Mouse (Mus musculus) heart, embryonic 16.5 days (tissue): ENCODE results near the gene Fdxr. TPM values are rescaled to one million over a fixed set of nuclear protein-coding genes. Genes with fewer than 3 reads are reported as not detected.
A peak's percentile ranks its signal among the peaks of the same experiment; 100 is the strongest.

Experiments
- ATAC-seq: fragments of 200-750 bp; cut with Nextera tagmentation; replicated peaks from 2 replicates; pipeline ENCODE4 v1.8.0; 2017; ENCODE audit warnings: moderate number of reproducible peaks; ENCODE audit not compliant: insufficient read depth, low FRiP score; ENCODE audit errors: extremely low read depth
- H3K27ac ChIP-seq: fragments of 300-500 bp; sonication (generic); 2 replicates; pipeline ENCODE4 v1.5.1; 2014; ENCODE audit warnings: mild to moderate bottlenecking, low read length, control low read depth, moderate library complexity
- H3K27me3 ChIP-seq: fragments of 300-500 bp; sonication (generic); 2 replicates; pipeline ENCODE4 v1.6.1; 2014; ENCODE audit warnings: low read length, mixed read lengths; ENCODE audit not compliant: control insufficient read depth, insufficient read depth
- H3K36me3 ChIP-seq: fragments of 300-500 bp; sonication (generic); 2 replicates; pipeline ENCODE4 v1.6.1; 2014; ENCODE audit not compliant: control insufficient read depth, insufficient read depth
- H3K4me1 ChIP-seq: fragments of 300-500 bp; sonication (generic); 2 replicates; pipeline ENCODE4 v1.6.1; 2014; ENCODE audit warnings: low read length, mixed read lengths; ENCODE audit not compliant: control insufficient read depth, insufficient read depth
- H3K4me2 ChIP-seq: fragments of 300-500 bp; sonication (generic); 2 replicates; pipeline ENCODE4 v1.6.1; 2014; ENCODE audit warnings: low read depth, mild to moderate bottlenecking, control low read depth, low read length
- H3K4me3 ChIP-seq: fragments of 300-500 bp; sonication (generic); 2 replicates; pipeline ENCODE4 v1.5.1; 2014; ENCODE audit warnings: mild to moderate bottlenecking, control low read depth, low read length
- H3K9ac ChIP-seq: fragments of 300-500 bp; sonication (generic); 2 replicates; pipeline ENCODE4 v1.6.1; 2014; ENCODE audit warnings: low read length, control low read depth
- H3K9me3 ChIP-seq: fragments of 300-500 bp; sonication (generic); replicated peaks from 2 replicates; pipeline ENCODE4 v1.6.1; 2016; ENCODE audit warnings: low read length; ENCODE audit not compliant: control insufficient read depth
- WGBS: fragments of 180-500 bp; shearing (Covaris S2); extraction: QIAGEN DNeasy Blood & Tissue Kit; methylation state at CpG from one replicate; pipeline ENCODE4 v1.1.7; 2014; 5-methylcytosine and 5-hydroxymethylcytosine counted together
- polyA plus RNA-seq: library from polyadenylated mRNA; unstranded; fragments of >200 nt; fragmentation: Nextera tagmentation; extraction: Ambion mirVana; gene quantifications from 2 replicates; pipeline ENCODE4 v1.2.1, GENCODE M21; 2015

Gene Fdxr
- polyA plus RNA-seq, 1 experiment from 2014 or later, result 14.7 TPM

- Histone ChIP-seq H3K4me2 (no peak within 1 kb of the TSS), H3K9me3 (no peaks in the 10 kb centered on the region), H3K27ac (no peak within 1 kb of the TSS), H3K4me3 (no peak within 1 kb of the TSS), H3K4me1 (peaks cover 7% of the 10 kb centered on the region), H3K27me3 (no peaks in the 10 kb centered on the region), H3K9ac (no peak within 1 kb of the TSS), H3K36me3 (no peaks in the 10 kb centered on the region)
- ATAC-seq, result no peak
- WGBS, result 48% methylated on average over 8 of the region's 8 CpGs
Measured at GRCm38 (mm10) chr11:115306863-115307262, 30.0 kb upstream of the Fdxr start, which contains the start of gene Otop2. Otop2 (plus strand) TSS chr11:115307163.

GRCm38 (mm10) chr11:115303167-115303566 is 26.3 kb upstream of the Fdxr start:
- no peak overlapping the region for H3K4me2 ChIP-seq

GRCm38 (mm10) chr11:115301351-115301750 is 24.5 kb upstream of the Fdxr start:
- Histone ChIP-seq H3K36me3 (no peaks in the 10 kb centered on the region), H3K27ac (no peak overlapping the region), H3K4me2 (no peak overlapping the region), H3K4me3 (no peak overlapping the region), H3K9ac (no peak overlapping the region), H3K27me3 (peaks cover 13% of the 10 kb centered on the region), H3K4me1 (peaks cover 6% of the 10 kb centered on the region), H3K9me3 (peaks cover 3% of the 10 kb centered on the region; the same call in 1 of the 2 replicates)
- no peak for ATAC-seq
- 76% methylated on average over 2 of the region's 2 CpGs for WGBS

More at GRCm38 (mm10) chr11:115303167-115303566, 26.3 kb upstream of the Fdxr start:
- Histone ChIP-seq H3K9ac (no peak overlapping the region), H3K4me3 (no peak overlapping the region), H3K27ac (no peak overlapping the region), H3K27me3 (peaks cover 2% of the 10 kb centered on the region; the same call in 1 of the 2 replicates), H3K4me1 (no peaks in the 10 kb centered on the region), H3K36me3 (no peaks in the 10 kb centered on the region), H3K9me3 (peaks cover 3% of the 10 kb centered on the region; the same call in 1 of the 2 replicates)
- WGBS, result 49% methylated on average over 8 of the region's 8 CpGs
- ATAC-seq, result no peak

- no peak overlapping the region for H3K27ac ChIP-seq
- H3K27me3 ChIP-seq, result peaks cover 13% of the 10 kb centered on the region
- no peaks in the 10 kb centered on the region for H3K36me3 ChIP-seq
- peaks cover 3% of the 10 kb centered on the region; the same call in 1 of the 2 replicates for H3K9me3 ChIP-seq
- no peak overlapping the region for H3K4me2 ChIP-seq
- ATAC-seq, result no peak
- H3K9ac ChIP-seq, result no peak overlapping the region
- no peak overlapping the region for H3K4me3 ChIP-seq
- 81% methylated on average over 4 of the region's 4 CpGs for WGBS
- H3K4me1 ChIP-seq, result peaks cover 6% of the 10 kb centered on the region
Measured at GRCm38 (mm10) chr11:115300745-115301144, 23.9 kb upstream of the Fdxr start.

- no peak overlapping the region for H3K4me3 ChIP-seq
- no peak for ATAC-seq
- H3K27me3 ChIP-seq, result peaks cover 13% of the 10 kb centered on the region
- H3K36me3 ChIP-seq, result no peaks in the 10 kb centered on the region
- H3K4me1 ChIP-seq, result peaks cover 6% of the 10 kb centered on the region
- H3K9ac ChIP-seq, result no peak overlapping the region
- H3K27ac ChIP-seq, result no peak overlapping the region
- WGBS, result 70% methylated on average over 8 of the region's 8 CpGs
- H3K9me3 ChIP-seq, result peaks cover 3% of the 10 kb centered on the region; the same call in 1 of the 2 replicates
- no peak overlapping the region for H3K4me2 ChIP-seq
Measured at GRCm38 (mm10) chr11:115298160-115298559, 21.3 kb upstream of the Fdxr start.

- peak within 1 kb of the TSS; percentile 98 for H3K4me2 ChIP-seq
- whole genome bisulfite sequencing, result under 1% methylated on average over 44 of the region's 44 CpGs
- H3K36me3 ChIP-seq, result no peaks in the 10 kb centered on the region
- peak within 1 kb of the TSS; percentile 61 for H3K4me3 ChIP-seq
- peaks cover 11% of the 10 kb centered on the region for H3K4me1 ChIP-seq
- no peak within 1 kb of the TSS for H3K27ac ChIP-seq
- ATAC-seq, result peak; percentile 71
- H3K9ac ChIP-seq, result peak within 1 kb of the TSS; percentile 73
- H3K27me3 ChIP-seq, result peaks cover 13% of the 10 kb centered on the region
- H3K9me3 ChIP-seq, result peaks cover 3% of the 10 kb centered on the region; the same call in 1 of the 2 replicates
Measured at GRCm38 (mm10) chr11:115297214-115297826, 20.5 kb upstream of the Fdxr start, which contains the start of gene Fads6. Fads6 (minus strand) TSS chr11:115297663.

- Histone ChIP-seq H3K9ac (peak overlapping the region; percentile 73), H3K27ac (no peak overlapping the region)
Measured at GRCm38 (mm10) chr11:115296471-115297210, 19.8 kb upstream of the Fdxr start.

GRCm38 (mm10) chr11:115295939-115296338 is 19.1 kb upstream of the Fdxr start:
- Histone ChIP-seq H3K4me1 (peaks cover 14% of the 10 kb centered on the region), H3K9ac (no peak overlapping the region), H3K4me3 (no peak overlapping the region), H3K27me3 (peaks cover 13% of the 10 kb centered on the region), H3K36me3 (no peaks in the 10 kb centered on the region), H3K9me3 (peaks cover 3% of the 10 kb centered on the region; the same call in 1 of the 2 replicates), H3K4me2 (no peak overlapping the region), H3K27ac (no peak overlapping the region)
- ATAC-seq, result no peak
- WGBS, result 86% methylated on average over 11 of the region's 11 CpGs

More at GRCm38 (mm10) chr11:115296471-115297210, 19.8 kb upstream of the Fdxr start:
- 55% methylated on average over 21 of the region's 21 CpGs for WGBS
- Histone ChIP-seq H3K36me3 (no peaks in the 10 kb centered on the region), H3K27me3 (peaks cover 13% of the 10 kb centered on the region), H3K4me3 (peak overlapping the region; percentile 61), H3K9me3 (peaks cover 3% of the 10 kb centered on the region; the same call in 1 of the 2 replicates), H3K4me1 (peaks cover 11% of the 10 kb centered on the region), H3K4me2 (peak overlapping the region; percentile 98)
- no peak for ATAC-seq
